Mouse (Mus musculus) layer of hippocampus, postnatal 36 days (tissue): ENCODE data around the gene Kntc1. TPM values are rescaled to one million over a fixed set of nuclear protein-coding genes. Genes with fewer than 3 reads are reported as not detected.

ENCODE experiments used
- DNase-seq, 2 experiments: peaks; one replicate each; pipeline ENCODE4 v3.0.0; 2022
- total RNA-seq, 2 experiments: library from RNA; stranded (reverse); gene quantifications; 2 replicates each; pipeline ENCODE4 v1.2.3; 2021

The Kntc1 gene
- total RNA-seq, 2 experiments from 2014 or later: 2.3 to 3.4 TPM

GRCm38 (mm10) chr5:123869615-123870014 lies 120.1 kb downstream of the Kntc1 start:
- no peak for DNase-seq

Other genes with a start within 250 kb of the Kntc1 start
- gene B3gnt4, start 239.3 kb upstream of the Kntc1 start, total RNA-seq: 1 to 10 TPM; 1.1 to 1.2 TPM
- 10 to 100 TPM; 34.4 to 37.0 TPM for gene Diablo, start 225.5 kb upstream of the Kntc1 start, total RNA-seq
- 1 to 10 TPM; 5.9 to 7.6 TPM for gene Gm49027, start 224.2 kb upstream of the Kntc1 start, total RNA-seq
- 10 to 100 TPM; 97.1 to 99.8 TPM for gene Vps33a, start 176.7 kb upstream of the Kntc1 start, total RNA-seq
- gene Clip1, start 65.1 kb upstream of the Kntc1 start, total RNA-seq: 100 to 1,000 TPM; 136 to 137 TPM
- 10 to 100 TPM; 49.6 to 63.2 TPM for gene Zcchc8, start 28.6 kb upstream of the Kntc1 start, total RNA-seq
- gene Rsrc2, start 302 bp upstream of the Kntc1 start, total RNA-seq: 100 to 1,000 TPM; 101 to 110 TPM
- under 1 TPM in 1 of 2 experiments, not detected in 1; 0.33 TPM for gene Hcar2, start 115.8 kb downstream of the Kntc1 start, total RNA-seq
- under 1 TPM; 0.82 to 0.88 TPM for gene Hcar1, start 130.3 kb downstream of the Kntc1 start, total RNA-seq
- 10 to 100 TPM; 60.2 to 67.8 TPM for gene Denr, start 157.5 kb downstream of the Kntc1 start, total RNA-seq
- gene Gm43518, start 177.7 kb downstream of the Kntc1 start, total RNA-seq: 1 to 10 TPM in 1 of 2 experiments, under 1 TPM in 1; 0.91 to 1.7 TPM
- gene Ccdc62, start 181.0 kb downstream of the Kntc1 start, total RNA-seq: 1 to 10 TPM; 2.5 TPM
- 10 to 100 TPM; 39.4 to 41.2 TPM for gene Hip1r, start 223.9 kb downstream of the Kntc1 start, total RNA-seq